Mouse (Mus musculus) forebrain, embryonic 11.5 days (tissue): ENCODE results near the gene Rab3b. TPM values are rescaled to one million over a fixed set of nuclear protein-coding genes. Genes with fewer than 3 reads are reported as not detected.
"Not testable (repeated sequence)": the region's sequence is repeated elsewhere in the genome, so short reads cannot be mapped to it uniquely, and the experiment has no call there.

ENCODE experiments used
- ATAC-seq: fragments of 200-750 bp; cut with Nextera tagmentation; replicated peaks from 2 replicates; pipeline ENCODE4 v1.8.0; 2017; ENCODE audit warnings: moderate TSS enrichment; ENCODE audit not compliant: low FRiP score
- DNase-seq: peaks from one replicate; pipeline ENCODE4 v3.0.0-alpha.2; 2017; ENCODE audit warnings: low spot score
- H3K27ac ChIP-seq: fragments of 300-500 bp; sonication (generic); 2 replicates; pipeline ENCODE4 v1.5.1; 2014; ENCODE audit warnings: low read depth, low read length
- H3K27me3 ChIP-seq: fragments of 300-500 bp; sonication (generic); 2 replicates; pipeline ENCODE4 v1.6.1; 2014; ENCODE audit warnings: mild to moderate bottlenecking, low read length, mixed read lengths; ENCODE audit not compliant: control insufficient read depth, insufficient read depth
- H3K36me3 ChIP-seq: fragments of 300-500 bp; sonication (generic); 2 replicates; pipeline ENCODE4 v1.6.1; 2014; ENCODE audit warnings: mild to moderate bottlenecking, low read length, moderate library complexity, mixed read lengths; ENCODE audit not compliant: control insufficient read depth, insufficient read depth
- H3K4me1 ChIP-seq: fragments of 300-500 bp; sonication (generic); replicated peaks from 2 replicates; pipeline ENCODE4 v1.6.1; 2014; ENCODE audit warnings: low read length, mixed read lengths; ENCODE audit not compliant: control insufficient read depth, insufficient read depth
- H3K4me2 ChIP-seq: fragments of 300-500 bp; sonication (generic); 2 replicates; pipeline ENCODE4 v1.6.1; 2014; ENCODE audit warnings: low read depth, mild to moderate bottlenecking, low read length, moderate library complexity, mixed read lengths; ENCODE audit not compliant: severe bottlenecking
- H3K4me3 ChIP-seq: fragments of 300-500 bp; sonication (generic); 2 replicates; pipeline ENCODE4 v1.5.1; 2014; ENCODE audit warnings: low read depth, low read length
- H3K9ac ChIP-seq: fragments of 300-500 bp; sonication (generic); 2 replicates; pipeline ENCODE4 v1.6.1; 2014; ENCODE audit warnings: low read length
- H3K9me3 ChIP-seq: fragments of 300-500 bp; sonication (generic); 2 replicates; pipeline ENCODE4 v1.6.1; 2016; ENCODE audit warnings: low read length, mixed read lengths; ENCODE audit not compliant: control insufficient read depth
- WGBS: fragments of 180-500 bp; shearing (Covaris S2); extraction: QIAGEN DNeasy Blood & Tissue Kit; methylation state at CpG from one replicate; pipeline ENCODE4 v1.1.7; 2014; 5-methylcytosine and 5-hydroxymethylcytosine counted together
- polyA plus RNA-seq: library from polyadenylated mRNA; unstranded; fragments of >200 nt; fragmentation: Nextera tagmentation; extraction: Ambion mirVana; gene quantifications from 2 replicates; pipeline ENCODE4 v1.2.1, GENCODE M21; 2014

The Rab3b gene
- polyA plus RNA-seq, 1 experiment from 2014 or later: 28.9 TPM

GRCm38 (mm10) chr4:108927945-108928344, 49.1 kb downstream of the Rab3b start:
- not testable (repeated sequence) for H3K27me3 ChIP-seq, H3K9me3 ChIP-seq, H3K27ac ChIP-seq, H3K4me3 ChIP-seq, ATAC-seq, H3K4me1 ChIP-seq, DNase-seq, H3K36me3 ChIP-seq, H3K9ac ChIP-seq, H3K4me2 ChIP-seq
- WGBS: 82% methylated on average over 9 of the region's 9 CpGs

- Histone ChIP-seq H3K36me3 (no peaks in the 10 kb centered on the region), H3K4me1 (peaks cover under 1% of the 10 kb centered on the region; the same call in 1 of the 2 replicates), H3K27me3 (no peaks in the 10 kb centered on the region), H3K27ac (no peak overlapping the region), H3K9ac (no peak overlapping the region), H3K9me3 (no peaks in the 10 kb centered on the region), H3K4me3 (no peak overlapping the region), H3K4me2 (no peak overlapping the region)
- DNase-seq (no peak), ATAC-seq (no peak)
- WGBS: 82% methylated on average over 1 of the region's 1 CpGs
These were observed 54.3 kb downstream of the Rab3b start for GRCm38 (mm10) chr4:108933163-108933562.

GRCm38 (mm10) chr4:108934856-108935255, 56.0 kb downstream of the Rab3b start:
- Histone ChIP-seq H3K9me3 (no peaks in the 10 kb centered on the region), H3K27ac (no peak overlapping the region), H3K4me1 (peaks cover 4% of the 10 kb centered on the region; the same call in 1 of the 2 replicates), H3K27me3 (no peaks in the 10 kb centered on the region), H3K4me3 (no peak overlapping the region), H3K36me3 (no peaks in the 10 kb centered on the region), H3K4me2 (no peak overlapping the region), H3K9ac (no peak overlapping the region)
- DNase-seq: no peak
- no peak for ATAC-seq
- 95% methylated on average over 4 of the region's 4 CpGs for WGBS

GRCm38 (mm10) chr4:108937848-108938771, 59.2 kb downstream of the Rab3b start:
- DNase-seq: peak; percentile 55
- Histone ChIP-seq H3K4me3 (no peak overlapping the region), H3K4me2 (no peak overlapping the region), H3K9ac (no peak overlapping the region), H3K36me3 (no peaks in the 10 kb centered on the region), H3K4me1 (peaks cover 4% of the 10 kb centered on the region; the same call in 1 of the 2 replicates), H3K27ac (peak overlapping the region; percentile 37; the same call in 1 of the 2 replicates), H3K9me3 (no peaks in the 10 kb centered on the region), H3K27me3 (no peaks in the 10 kb centered on the region)
- peak; percentile 60; the same call in 1 of the 2 replicates for ATAC-seq
- 68% methylated on average over 12 of the region's 12 CpGs for WGBS

- H3K27me3 ChIP-seq: no peaks in the 10 kb centered on the region
- DNase-seq (peak; percentile 57), ATAC-seq (peak; percentile 60)
- H3K4me1 ChIP-seq: peaks cover 4% of the 10 kb centered on the region; the same call in 1 of the 2 replicates
- H3K9ac ChIP-seq: no peak overlapping the region
- no peak overlapping the region for H3K4me2 ChIP-seq
- H3K4me3 ChIP-seq: no peak overlapping the region
- H3K36me3 ChIP-seq: no peaks in the 10 kb centered on the region
- H3K9me3 ChIP-seq: no peaks in the 10 kb centered on the region
- WGBS: 66% methylated on average over 17 of the region's 17 CpGs
- no peak overlapping the region for H3K27ac ChIP-seq
These were observed 62.0 kb downstream of the Rab3b start for GRCm38 (mm10) chr4:108940681-108941473.

GRCm38 (mm10) chr4:108942171-108942570, 63.3 kb downstream of the Rab3b start:
- no peak for ATAC-seq
- H3K27me3 ChIP-seq: no peaks in the 10 kb centered on the region

GRCm38 (mm10) chr4:108942986-108943720, 64.3 kb downstream of the Rab3b start:
- H3K4me1 ChIP-seq: peaks cover 4% of the 10 kb centered on the region; the same call in 1 of the 2 replicates
- H3K27me3 ChIP-seq: no peaks in the 10 kb centered on the region
- 83% methylated on average over 11 of the region's 11 CpGs for WGBS
- no peak overlapping the region for H3K9ac ChIP-seq
- DNase-seq (no peak), ATAC-seq (no peak)
- H3K36me3 ChIP-seq: no peaks in the 10 kb centered on the region
- H3K9me3 ChIP-seq: no peaks in the 10 kb centered on the region
- H3K4me2 ChIP-seq: no peak overlapping the region
- H3K27ac ChIP-seq: no peak overlapping the region
- no peak overlapping the region for H3K4me3 ChIP-seq

More at GRCm38 (mm10) chr4:108942171-108942570, 63.3 kb downstream of the Rab3b start:
- no peak overlapping the region for H3K4me2 ChIP-seq
- no peak overlapping the region for H3K9ac ChIP-seq
- no peaks in the 10 kb centered on the region for H3K9me3 ChIP-seq
- no peaks in the 10 kb centered on the region for H3K36me3 ChIP-seq
- no peak overlapping the region for H3K4me3 ChIP-seq
- no peak overlapping the region for H3K27ac ChIP-seq
- peaks cover 4% of the 10 kb centered on the region; the same call in 1 of the 2 replicates for H3K4me1 ChIP-seq
- no peak for DNase-seq
- 90% methylated on average over 4 of the region's 4 CpGs for WGBS

GRCm38 (mm10) chr4:108949168-108949567, 70.3 kb downstream of the Rab3b start:
- Histone ChIP-seq H3K4me2 (no peak overlapping the region), H3K36me3 (no peaks in the 10 kb centered on the region), H3K9me3 (no peaks in the 10 kb centered on the region), H3K4me1 (no peaks in the 10 kb centered on the region), H3K27ac (no peak overlapping the region), H3K27me3 (no peaks in the 10 kb centered on the region), H3K4me3 (no peak overlapping the region), H3K9ac (no peak overlapping the region)
- DNase-seq: no peak
- WGBS: 96% methylated on average over 7 of the region's 7 CpGs
- no peak for ATAC-seq
